Mouse (Mus musculus): ENCODE results near the gene Rnase13.
"Not testable (repeated sequence)": the region's sequence is repeated elsewhere in the genome, so short reads cannot be mapped to it uniquely, and the experiment has no call there.

The Rnase13 gene

DNA sequence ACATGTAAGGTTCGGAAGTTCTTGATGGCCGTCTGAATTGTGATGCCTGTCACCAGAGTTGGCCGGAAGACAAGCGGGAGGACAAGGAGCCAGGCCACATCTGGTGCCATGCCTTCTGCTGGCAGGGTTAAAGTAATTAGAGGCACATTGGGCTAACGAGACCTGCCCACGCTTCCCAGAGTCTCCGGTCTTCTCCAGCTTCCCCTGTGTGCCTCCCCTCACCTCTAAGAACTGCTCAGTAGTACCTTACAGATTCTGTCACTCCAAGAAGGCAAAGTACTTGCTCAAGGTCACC, at the start of gene Rnase13:
Gene Rnase13 (minus strand): TSS at position 203 of the 295 bp plus-strand sequence.
- DNase-seq (ENCODE audit: low spot score): no peak

DNA sequence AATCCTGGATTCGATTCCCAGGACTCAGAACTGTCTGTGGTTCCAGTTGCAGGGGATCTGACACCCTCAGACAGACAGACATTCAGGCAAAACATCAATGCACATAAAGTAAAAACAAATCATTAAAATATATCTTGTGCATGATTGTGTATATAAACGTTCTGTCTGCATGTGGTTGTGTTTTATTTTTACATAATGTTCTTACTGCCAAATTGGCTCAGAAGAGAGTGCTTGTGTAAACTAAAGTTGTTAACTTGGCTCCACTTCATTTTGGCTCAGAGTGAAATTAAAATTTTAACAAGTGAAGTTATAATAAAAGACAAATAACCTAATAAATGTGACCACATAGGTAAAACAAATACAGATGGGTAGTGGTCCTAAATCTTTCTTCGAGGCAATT, 44.8 kb upstream of the Rnase13 start:
- no peak for DNase-seq (ENCODE audit: low spot score)

DNA sequence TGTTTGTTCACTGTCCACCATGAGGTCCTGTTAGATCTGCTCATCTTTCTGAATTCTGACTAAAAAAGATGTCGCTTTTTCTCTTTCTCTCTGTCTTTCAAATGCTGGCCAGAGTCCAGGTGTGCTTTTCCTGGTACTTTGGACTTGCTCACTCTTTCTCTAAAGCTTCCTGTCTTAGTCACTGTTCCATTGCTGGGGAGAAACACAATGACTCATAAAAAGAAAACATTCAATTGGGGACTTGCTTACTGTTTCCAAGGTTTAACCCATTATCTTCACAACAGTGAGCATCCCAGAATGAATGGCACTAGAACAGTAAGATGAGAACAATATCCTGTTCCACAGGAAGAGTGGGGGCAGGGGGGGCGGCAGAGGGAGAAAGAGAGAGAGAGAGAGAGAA, 37.7 kb upstream of the Rnase13 start:
- no peak for DNase-seq (ENCODE audit: low spot score)

DNA sequence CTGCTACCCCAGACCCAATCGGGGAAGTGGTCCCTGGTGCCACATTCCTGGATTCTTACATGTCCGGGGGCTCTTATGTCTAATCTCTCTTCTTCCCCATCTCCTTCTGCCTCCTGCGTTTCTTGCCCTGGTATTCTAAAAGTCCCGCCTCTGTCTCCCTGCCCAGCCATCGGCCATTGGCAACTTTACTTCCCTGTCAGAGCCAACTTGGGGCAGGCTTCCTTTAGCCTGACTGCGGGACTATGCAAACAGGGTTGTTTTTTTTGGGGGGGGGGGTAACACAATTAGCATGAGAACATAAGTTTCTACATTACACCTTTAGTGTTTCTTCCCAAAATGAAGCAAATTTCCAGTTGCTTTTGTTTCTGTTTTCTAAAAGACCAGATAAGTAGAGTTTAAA, 20.8 kb upstream of the Rnase13 start:
- no peak for DNase-seq (ENCODE audit: low spot score)

DNA sequence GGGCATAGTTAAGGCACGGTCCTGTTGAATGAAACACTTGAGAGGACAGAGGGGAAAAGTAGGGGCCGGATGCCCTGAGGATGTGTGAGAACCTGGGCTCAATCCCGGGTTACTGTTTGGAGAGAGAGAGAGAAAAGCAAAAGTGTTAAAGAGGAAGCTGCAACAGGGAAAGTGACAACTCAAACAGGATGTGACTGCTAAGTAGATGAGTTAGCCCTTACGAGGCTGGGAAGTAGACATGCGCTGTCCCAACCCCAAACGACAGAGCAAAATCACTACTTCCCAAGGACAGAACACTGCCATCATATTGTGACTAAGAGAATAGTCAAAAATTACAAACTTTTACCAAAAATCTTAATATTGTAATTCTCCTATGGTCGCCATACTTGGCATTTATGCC, 19.7 kb upstream of the Rnase13 start:
- no peak for DNase-seq (ENCODE audit: low spot score)

DNA sequence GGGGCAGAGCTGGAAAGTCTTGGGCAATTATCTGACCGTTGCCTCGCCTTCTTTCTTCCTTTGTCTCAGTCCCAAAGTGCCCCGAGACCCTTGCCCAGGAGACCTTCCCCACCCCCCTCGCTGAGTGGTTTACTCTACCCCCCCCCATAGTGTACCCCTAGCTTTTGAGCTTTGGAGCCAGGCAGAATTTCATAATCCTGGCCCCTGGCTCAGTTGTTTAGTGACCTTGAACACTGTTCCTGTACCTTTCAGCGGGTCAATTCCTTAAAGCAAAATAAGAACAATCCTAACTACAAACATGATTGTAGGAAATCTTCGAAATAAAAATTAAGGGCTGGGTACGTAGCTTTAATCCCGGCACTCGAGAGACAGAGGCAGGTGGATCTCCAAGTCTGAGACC, 19.0 kb upstream of the Rnase13 start:
- DNase-seq (ENCODE audit: low spot score): no peak

DNA sequence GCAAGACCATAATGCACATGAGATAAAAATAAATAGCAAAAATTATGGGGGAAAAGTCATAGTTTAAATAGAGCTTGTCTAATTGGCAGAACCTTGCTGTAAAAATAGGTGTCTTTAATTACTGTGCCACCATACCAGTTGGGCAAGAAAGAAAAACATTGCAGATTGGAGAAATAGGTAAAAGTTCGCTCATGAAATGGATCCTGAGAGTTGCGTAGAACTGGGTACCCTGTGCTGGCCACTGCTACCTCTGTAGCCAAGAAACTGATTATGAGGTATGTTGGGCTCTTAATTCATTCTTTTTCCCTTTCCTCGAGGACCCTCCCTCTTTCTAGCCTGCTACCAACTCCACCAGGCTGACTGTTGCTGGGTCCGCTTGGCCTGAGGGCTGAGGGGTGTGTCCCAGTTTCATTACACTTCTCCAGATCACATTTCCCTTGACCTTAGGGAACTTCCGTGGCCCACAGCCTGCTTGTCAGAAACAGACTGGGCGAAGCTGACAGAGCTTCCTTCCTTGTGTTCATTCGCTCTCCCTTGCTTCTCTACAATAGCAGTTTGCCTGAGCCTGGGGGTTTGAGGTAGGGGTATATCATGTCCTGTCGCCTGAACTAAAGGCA, 18.5 kb upstream of the Rnase13 start:
- no peak for DNase-seq (ENCODE audit: low spot score)

DNA sequence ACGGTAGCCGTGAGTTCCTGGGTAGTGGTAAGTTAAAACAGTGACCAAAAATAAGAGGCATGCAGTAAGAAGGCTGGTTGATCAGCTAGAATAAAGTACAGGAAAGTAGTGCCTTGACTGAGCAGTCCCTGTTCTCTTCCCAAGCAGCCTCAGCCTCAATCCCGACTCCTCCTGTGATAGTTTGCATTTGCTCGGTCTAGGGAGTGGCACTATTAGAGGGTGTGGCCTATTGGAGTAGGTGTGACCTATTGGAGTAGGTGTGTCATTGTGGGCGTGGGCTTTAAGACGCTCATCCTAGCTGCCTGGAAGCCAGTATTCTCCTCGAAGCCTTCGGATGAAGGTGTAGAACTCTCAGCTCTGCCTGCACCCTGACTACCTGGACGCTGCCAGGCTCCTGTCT, 16.4 kb upstream of the Rnase13 start:
- no peak for DNase-seq (ENCODE audit: low spot score)

DNA sequence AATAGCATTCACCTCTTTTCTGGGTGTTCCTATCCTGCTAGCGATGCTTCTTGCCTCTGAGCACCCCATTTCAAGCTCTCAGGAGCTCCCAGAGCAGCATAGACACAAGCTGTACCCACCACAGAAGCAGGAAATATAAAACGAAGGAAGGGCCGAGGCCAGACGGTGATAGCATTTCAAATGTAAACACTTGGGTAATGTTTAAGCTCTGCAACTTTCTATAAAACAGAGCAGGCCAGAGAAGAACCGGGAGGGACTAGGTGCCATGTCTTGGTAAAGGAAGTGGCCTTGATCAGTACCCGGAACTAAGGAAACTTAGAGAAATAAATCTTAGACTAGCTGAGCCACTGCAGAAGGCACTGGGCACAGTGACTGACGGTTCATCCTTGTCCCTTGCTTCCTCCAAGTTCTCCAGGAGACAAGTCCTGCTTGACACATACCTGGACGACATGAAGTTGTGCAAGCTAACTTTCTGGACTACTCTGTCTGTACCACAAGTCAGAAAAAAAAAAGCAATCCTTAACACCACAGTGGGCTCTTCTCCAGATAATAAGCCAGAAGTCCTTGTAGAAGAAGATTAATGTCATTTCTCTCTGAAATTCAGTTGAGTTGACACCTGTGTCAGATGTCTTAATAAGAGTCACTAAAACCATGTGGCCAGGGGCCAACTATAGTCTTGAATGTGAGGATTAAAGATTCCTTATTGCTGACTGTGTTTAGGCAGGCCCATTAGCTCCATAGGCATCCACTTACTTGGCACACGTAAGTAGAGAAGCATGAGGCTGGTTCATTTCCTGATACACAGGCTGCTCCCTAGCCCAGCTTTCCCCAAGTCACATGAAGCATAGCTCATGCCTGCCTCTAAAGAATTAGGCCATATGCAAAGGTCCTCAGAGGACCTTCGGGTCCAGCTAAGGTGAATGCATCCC, 9.8 kb upstream of the Rnase13 start:
- no peak for DNase-seq (ENCODE audit: low spot score)

DNA sequence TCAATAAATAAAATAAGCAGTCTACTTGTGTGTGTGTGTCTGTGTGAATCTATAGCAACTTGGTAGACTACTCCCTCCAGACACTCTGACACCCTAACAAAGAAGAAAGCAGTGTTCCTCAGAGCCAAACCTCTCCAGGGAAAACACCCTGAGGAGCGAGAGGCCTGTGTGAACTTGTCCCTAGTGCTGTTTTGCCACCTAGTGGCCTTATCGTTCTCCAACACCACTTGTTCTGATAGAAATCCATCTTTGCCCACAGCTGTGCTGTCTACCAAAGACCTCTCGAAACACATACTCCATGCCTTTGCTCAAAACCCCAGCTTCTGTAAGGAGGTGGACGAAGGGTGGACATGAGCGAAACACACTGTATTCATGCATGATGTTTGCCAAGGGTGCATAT, 8.3 kb upstream of the Rnase13 start:
- no peak for DNase-seq (ENCODE audit: low spot score)

DNA sequence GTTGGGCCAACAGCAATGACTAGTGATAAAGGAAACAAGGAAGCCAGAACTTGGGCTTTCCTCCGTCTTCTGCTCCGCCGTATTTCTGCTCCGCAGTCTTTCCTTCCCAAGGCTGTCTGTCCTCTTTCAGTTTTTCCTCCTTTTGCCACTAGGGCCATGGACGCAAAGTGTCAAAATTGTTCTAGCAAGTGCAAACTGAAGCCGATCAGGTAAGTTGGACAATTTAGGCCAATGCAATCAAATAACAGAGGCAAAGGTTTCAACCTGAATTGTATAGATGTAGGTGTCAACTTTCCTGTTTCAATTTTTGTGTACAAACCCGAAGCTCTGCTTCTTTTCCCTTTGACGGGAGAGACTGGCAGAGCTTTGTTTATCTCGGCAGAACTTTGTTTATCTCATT, 7.4 kb upstream of the Rnase13 start:
- DNase-seq (ENCODE audit: low spot score): no peak

DNA sequence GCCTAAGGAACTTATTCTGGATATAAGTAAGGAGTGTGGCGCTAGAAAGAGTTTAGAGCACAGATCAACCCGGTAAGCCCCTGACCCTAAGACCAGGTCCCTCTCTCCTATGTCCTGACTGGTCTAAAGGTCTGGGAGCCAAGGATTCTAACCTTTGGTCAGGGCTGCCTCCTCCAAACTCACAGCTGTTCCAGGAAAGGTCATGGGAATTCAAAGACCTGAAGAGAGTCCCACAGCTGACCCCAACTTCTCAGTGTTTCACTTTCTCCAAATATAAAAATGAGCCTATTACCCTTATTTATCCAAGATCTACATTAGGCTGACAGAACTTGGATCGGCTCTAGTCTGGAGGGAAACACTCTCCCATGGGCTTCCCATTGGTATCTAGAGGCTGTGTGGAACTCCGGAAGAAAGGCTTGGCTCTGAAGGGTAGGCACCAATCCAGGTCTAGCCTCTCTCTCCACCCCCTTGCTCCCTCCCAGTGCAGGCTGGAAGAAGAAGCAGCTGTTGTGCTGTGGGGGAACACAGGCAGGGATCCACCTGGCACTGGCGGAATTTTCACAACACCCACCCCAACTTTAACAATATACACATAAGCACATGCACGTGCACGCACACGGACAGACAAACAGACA, 6.9 kb upstream of the Rnase13 start:
- no peak for DNase-seq (ENCODE audit: low spot score)

DNA sequence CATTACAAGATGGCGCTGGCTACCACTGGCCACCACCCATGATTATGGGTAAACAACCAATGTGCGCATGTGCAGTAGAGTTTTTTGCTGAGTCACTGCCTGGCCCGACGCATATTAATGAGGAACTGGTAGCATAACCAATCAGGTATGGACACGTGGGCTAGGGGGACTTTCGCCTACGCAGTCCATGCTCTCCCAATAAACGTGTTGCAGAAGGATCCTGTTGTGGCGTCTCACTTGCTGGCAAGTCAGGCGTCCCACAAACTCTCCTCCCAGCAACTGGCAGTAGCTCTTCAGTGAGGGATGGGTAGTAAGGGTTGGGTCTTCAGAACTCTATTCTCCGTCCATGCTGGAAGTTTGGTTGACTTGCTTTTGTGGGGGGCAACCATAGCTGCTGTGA, 4.4 kb upstream of the Rnase13 start:
- not testable (repeated sequence) for DNase-seq (ENCODE audit: low spot score)

DNA sequence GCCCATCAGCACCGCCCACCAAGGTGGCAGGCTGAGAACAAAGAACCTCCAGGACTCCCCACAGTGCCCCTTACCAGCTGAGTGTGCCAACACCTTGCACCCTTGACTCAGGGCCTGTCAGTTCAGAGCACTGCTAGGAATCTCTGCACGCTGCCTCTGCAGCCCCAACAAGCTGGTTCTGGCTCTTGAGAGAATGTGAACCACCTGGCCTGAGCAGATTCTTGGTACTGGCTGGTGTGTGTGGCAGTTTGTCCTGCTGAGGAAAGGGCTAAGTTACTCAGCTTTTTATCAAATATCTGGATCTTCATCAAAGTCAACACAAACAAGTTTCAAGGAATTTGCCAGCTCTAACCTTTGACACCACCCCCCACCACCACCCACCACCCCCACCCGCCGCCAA, 919 bp upstream of the Rnase13 start:
- no peak for DNase-seq (ENCODE audit: low spot score)

DNA sequence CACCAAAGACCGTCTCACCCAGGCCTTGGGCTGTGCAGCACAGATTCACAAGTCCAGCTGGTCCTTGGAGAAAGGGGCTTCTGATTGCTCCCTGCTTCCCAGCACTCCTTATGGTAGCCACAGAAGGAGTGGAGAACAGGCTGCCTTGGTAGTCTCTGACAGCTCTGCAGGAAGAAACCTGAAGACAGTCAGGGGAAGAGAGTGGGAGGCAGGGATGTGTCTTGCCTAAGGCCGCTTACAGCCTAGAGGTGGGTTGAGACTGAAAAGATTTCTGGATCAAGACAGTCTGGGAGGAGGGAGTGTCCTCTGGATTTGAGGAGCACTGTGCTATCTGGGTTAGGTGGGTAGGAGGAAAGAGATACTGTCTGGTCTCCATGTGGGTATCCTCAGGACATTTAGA, 337 bp upstream of the Rnase13 start:
- DNase-seq (ENCODE audit: low spot score): no peak

DNA sequence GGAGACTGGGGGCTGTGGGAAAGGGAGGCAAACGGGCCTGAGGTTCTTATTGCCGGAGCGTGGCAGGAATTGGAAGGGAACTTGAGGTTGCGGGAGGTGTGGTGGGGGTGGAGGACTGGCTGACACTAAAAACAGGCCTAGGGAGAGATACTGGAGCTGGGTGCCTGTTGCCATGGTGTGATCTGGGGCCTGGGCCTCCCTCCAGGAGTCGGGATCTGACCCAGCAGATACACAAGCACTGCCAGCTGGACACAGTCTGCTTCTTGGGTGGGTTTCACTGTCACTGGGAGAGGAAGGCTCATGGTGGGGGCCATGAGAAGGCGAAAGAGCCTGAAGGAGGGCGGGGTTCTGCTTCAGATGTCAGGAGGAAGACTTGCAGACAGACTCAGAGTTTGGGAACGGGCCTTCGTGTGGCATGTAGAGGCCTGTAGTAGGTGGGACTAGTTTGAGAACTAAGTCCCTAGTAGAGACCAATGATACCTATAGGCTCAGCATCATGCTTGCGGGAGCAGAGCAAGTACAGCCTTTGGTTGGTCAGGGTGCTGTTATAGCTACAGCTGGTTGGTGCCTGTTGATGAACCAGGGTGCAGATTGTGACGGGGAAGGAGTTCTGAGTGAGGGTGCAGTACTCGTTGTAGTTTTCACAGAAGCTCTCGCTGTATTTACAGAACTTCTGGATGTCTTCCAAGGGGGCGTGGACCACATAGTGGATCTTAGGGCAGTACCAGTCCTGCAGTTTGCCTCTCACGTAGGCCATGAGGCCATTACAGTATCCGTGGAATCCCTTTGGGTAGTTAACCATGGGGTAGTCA, 608 bp downstream of the Rnase13 start:
- DNase-seq (ENCODE audit: low spot score): no peak

DNA sequence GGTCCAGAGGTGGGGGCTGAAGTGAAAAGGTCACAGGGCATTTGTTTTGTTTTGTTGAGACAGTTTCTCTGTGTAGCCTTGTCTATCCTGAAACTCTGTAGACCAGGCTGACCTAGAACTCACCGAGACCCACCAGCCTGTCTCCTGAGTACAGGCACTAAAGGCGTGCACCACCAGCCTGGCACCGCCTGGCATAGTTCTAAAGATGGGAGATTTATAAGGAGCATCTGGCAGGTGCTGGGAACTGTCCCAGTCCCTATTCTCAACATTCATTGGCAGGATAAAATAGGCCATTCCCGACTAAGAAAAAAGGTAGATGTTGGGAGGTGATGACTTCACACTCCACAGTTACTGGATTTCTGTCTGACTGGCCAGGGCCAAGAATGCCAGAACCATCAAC, 3.6 kb downstream of the Rnase13 start:
- DNase-seq (ENCODE audit: low spot score): no peak

DNA sequence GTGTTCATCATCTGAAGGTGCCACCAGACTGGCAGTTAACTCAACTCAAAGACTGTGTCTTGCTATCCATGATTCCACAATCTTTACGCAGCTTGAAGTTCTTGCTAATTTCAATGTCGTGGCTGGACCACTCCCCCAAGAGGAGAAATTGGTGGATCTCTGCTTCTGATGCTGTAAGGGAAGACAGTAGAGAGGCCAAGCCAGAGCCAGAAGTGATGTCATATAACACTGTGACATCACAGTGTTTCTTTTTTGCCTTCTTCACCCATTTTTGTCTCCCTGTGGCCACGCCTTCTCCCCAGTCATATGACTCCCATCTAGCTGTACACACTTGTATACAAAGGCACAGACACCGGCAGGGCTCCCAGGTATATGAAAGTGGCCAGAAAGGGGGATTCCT, 4.4 kb downstream of the Rnase13 start, which contains the start of gene Tppp2:
Gene Tppp2 (plus strand): TSS at position 301 of the 400 bp plus-strand sequence.
- DNase-seq (ENCODE audit: low spot score): no peak

DNA sequence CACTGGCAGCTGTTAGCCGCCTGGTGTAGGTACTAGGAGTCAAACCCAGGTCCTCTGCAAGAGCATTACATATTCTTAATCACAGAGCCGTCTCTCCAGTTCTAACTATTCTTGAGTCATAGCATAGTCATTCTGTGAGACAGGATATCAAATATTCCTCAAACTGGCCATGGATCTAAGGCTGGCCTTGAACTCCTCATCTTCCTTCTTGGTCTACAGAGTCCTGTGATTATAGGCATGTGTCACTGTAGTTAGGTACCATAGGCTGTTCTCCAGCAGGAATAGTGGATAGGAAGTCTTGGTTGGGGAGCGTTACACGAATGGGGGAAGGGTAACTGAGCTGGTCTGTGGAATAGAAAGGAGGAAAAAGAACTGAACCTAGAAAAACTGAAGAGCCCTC, 6.0 kb downstream of the Rnase13 start:
- no peak for DNase-seq (ENCODE audit: low spot score)

DNA sequence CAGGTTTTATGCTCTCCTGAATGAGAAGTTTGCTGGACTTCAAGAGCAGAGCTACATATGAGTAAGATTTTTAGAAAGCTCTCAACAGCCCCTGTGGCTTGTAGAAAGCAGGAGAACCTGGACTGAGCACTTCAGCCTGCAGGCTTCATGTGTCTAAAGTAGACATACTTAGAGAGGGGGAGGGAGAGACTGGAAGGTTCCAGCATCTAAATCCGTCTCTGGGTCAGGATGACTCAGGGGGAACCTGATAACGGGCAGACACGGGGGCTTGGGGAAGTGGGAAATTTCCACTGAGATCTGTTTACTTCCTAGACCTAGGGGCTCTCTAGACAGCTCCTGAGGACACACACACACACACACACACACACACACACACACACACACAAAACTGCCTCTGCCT, 7.5 kb downstream of the Rnase13 start:
- no peak for DNase-seq (ENCODE audit: low spot score)

DNA sequence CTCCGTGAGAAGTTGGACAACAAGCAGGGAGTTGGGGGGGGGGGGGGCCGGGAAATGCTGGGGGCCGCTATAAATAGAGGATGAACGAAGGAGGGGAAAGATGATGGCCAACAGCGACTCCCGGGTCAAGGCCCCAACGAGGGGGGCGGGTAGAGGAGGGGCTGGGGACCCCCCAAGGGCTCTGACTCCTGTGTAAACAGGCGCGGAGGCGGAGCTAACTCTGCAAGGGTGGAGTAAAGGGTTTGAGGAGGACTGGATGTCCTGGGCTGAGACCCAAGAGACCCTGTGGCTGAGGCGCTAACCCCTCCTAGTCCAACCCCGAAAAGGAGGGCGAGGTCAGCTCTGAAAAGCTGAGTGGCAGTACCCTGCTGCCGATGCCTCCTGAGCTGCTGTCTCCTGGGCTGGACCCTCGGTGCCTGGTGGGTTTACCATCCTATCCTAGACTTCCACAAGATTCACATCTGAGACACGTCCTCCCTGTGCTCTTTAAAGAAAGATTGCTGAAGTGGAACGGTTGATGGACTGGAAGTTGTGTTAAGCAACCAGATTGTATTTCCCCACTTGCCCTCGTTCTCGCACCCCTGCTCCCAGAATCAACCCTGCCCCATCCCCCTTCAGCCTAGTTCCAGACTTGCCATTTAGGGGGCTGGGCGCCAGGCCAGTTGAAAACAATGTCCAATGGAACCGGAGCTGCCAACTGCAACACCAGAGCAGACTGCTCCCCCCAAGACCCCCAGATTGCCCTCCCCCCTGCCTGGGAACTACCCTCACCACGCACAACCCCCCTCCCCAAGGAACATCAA, 8.4 kb downstream of the Rnase13 start, which contains the start of gene Ndrg2:
Gene Ndrg2 (minus strand): TSS at position 199 of the 803 bp plus-strand sequence.
- DNase-seq (ENCODE audit: low spot score): no peak
